Mouse (Mus musculus) lung, postnatal 0 days (tissue): ENCODE results near the gene Ahcyl1.
A peak's percentile ranks its signal among the peaks of the same experiment; 100 is the strongest.

ENCODE experiments used
- CTCF ChIP-seq: IDR thresholded peaks from 2 replicates; pipeline ENCODE4 v1.5.1; 2016; ENCODE audit warnings: antibody characterized with exemption, mild to moderate bottlenecking
- EP300 ChIP-seq: IDR thresholded peaks from 2 replicates; pipeline ENCODE4 v1.6.1; 2016; ENCODE audit warnings: antibody characterized with exemption, mild to moderate bottlenecking, control low read depth

GRCm38 (mm10) chr3:107631523-107631958 is 64.8 kb downstream of the Ahcyl1 start, which contains the start of gene Strip1:
- no peak for TF ChIP-seq CTCF
- peak; percentile 63 for TF ChIP-seq EP300
